12 mouse cellular contexts compared by ENCODE assay signal in genomic region chr12:74658406-74658805, GRCm38 (mm10).
"Had no signal": no experiment of that assay in that cellular context is flagged by ENCODE, and none has a peak within 500 bp of the region (broad histone marks: within the 10 kb centered on the region; RNA-seq: fewer than 3 reads in every experiment).

No protein-coding gene starts in this region.

- DNase-seq: retina, postnatal 1 day; right cerebral cortex, adult 18-20 months; right cerebral cortex, postnatal 14 days; right cerebral cortex, postnatal 25 days; right cerebral cortex, postnatal 4 days; spleen, adult 18-20 months; thymus, adult 18-20 months; thymus, adult 2 months; thymus, postnatal 14 days; thymus, postnatal 25 days; thymus, postnatal 36 days; thymus, postnatal 4 days had no signal
